Mouse (Mus musculus) bone marrow macrophage, adult 2 months (primary cell): ENCODE measurements around the gene Gm17374. TPM values are rescaled to one million over a fixed set of nuclear protein-coding genes. Genes with fewer than 3 reads are reported as not detected.
"Not testable (repeated sequence)": the region's sequence is repeated elsewhere in the genome, so short reads cannot be mapped to it uniquely, and the experiment has no call there.

Experiments
- H3K27ac ChIP-seq: 2 replicates; pipeline ENCODE4 v1.5.1; 2012; ENCODE audit warnings: low read depth, low read length; ENCODE audit not compliant: insufficient read depth
- H3K4me1 ChIP-seq: 2 replicates; pipeline ENCODE4 v1.6.1; 2012; ENCODE audit warnings: low read length; ENCODE audit not compliant: control insufficient read depth, insufficient read depth
- H3K4me3 ChIP-seq: 2 replicates; pipeline ENCODE4 v1.5.1; 2012; ENCODE audit warnings: mild to moderate bottlenecking, low read length, moderate library complexity; ENCODE audit not compliant: insufficient read depth
- CTCF ChIP-seq: IDR thresholded peaks from 2 replicates; pipeline ENCODE4 v1.5.1; 2012; ENCODE audit warnings: low read depth, mild to moderate bottlenecking, low read length, moderate library complexity
- POLR2A ChIP-seq: IDR thresholded peaks from 2 replicates; pipeline ENCODE4 v1.6.1; 2012; ENCODE audit warnings: mild to moderate bottlenecking, low read depth, low read length, borderline replicate concordance
- polyA plus RNA-seq: library from polyadenylated mRNA; stranded (reverse); fragments of >200 nt; gene quantifications from 2 replicates; pipeline ENCODE4 v1.2.4, GENCODE M21; 2012; ENCODE audit not compliant: missing spikeins, insufficient read depth, insufficient read length

The Gm17374 gene
- polyA plus RNA-seq, 1 experiment: not detected

DNA sequence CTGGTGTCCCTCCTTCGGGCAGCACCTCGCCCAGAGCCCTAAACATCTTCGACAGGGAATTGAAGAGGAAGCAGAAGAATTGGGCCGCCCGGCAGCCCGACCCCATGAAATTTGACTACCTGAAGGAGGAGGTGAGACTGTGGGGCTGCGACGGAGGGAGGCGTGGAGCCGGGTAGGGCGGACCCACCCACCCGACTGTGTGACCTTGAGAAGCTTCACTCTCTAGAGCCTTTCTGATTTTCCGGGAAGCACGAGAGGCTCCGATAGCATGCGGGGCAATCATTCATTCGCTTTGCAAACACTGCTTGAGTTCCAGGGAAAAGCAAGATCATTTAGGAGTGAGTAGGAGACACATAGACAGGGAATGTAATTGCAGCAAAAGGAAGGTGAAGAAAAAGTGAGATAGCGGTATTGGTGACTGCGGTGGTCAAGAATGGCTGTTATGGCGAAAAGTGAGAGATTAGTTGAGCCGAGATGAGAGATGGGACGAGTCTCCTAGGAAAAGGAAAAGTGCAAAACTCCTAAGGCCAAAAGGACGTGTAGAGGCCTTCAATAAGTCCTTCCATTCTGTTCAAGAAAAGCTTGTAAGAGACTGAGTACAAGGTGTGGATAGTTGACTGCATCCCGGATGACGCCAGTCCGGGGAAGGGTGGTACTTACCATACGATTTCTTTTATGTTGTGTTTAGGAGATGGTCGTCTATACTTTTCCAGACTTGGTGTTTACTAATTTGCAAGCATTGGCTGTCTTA lies 19.1 kb downstream of the Gm17374 start:
- TF ChIP-seq POLR2A: no peak
- no peak for TF ChIP-seq CTCF
- Histone ChIP-seq H3K4me3 (peak overlapping the region; percentile 96), H3K4me1 (peaks cover 11% of the 10 kb centered on the region), H3K27ac (peak overlapping the region; percentile 22; the same call in 1 of the 2 replicates)

DNA sequence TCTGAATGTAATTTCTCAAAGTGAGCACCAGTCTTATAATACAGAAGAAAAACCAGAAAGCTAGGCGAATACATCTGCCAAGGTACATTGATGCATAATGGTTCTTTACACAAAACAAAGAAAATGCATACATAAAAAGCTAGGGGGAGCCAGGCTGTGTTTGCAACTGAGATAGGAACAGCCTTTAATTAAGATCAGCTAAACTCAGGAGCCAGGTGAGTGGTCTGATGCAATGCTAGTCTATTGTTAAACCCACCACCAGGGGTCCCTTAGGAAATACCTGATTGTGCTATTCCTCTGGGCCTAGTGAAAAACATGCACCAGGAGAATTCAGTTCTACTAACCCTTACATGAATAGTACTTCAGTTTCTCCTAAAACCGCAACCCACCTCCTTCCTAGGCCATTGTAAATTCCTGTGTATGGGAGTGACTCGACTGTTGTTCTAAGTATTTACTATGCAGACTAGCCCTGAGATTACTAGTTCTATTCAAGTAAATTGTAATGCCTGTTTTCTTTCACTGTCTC lies 33.9 kb downstream of the Gm17374 start:
- not testable (repeated sequence) for H3K4me3 ChIP-seq, H3K27ac ChIP-seq, H3K4me1 ChIP-seq

DNA sequence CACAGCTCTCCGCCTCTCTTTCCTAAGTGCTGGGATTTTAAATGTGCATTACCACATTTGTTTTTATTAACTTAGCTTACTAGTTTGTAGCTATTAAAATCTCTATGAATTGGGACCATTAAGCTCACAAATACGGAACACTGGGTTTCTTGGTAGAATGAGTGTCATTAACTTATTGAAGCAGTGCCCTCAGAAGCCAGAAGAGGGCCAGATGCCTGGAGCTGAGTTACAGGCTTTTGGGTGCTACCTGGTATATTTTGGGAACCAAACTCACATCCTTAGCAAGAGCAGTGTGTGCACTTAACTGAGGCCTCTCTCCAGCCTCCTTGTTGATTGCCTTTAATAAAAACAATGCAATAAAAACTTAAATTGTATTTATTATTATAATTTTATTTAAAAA lies 48.9 kb downstream of the Gm17374 start:
- Histone ChIP-seq H3K4me3 (no peak overlapping the region), H3K27ac (no peak overlapping the region), H3K4me1 (peaks cover 2% of the 10 kb centered on the region; the same call in 1 of the 2 replicates)
- TF ChIP-seq CTCF: no peak
- no peak for TF ChIP-seq POLR2A

GRCm38 (mm10) chr2:140202573-140202972 lies 50.7 kb downstream of the Gm17374 start:
- TF ChIP-seq CTCF (no peak), POLR2A (no peak)
- Histone ChIP-seq H3K4me3 (no peak overlapping the region), H3K4me1 (no peaks in the 10 kb centered on the region), H3K27ac (no peak overlapping the region)

Other genes starting within 250 kb of the Gm17374 start
- 2.9 and 4.6 TPM in 2 replicates for gene Tasp1, start 85.2 kb upstream of the Gm17374 start, polyA plus RNA-seq
- gene Esf1, start 18.5 kb downstream of the Gm17374 start, polyA plus RNA-seq: 16.7 and 17.3 TPM in 2 replicates
- gene Ndufaf5, start 18.6 kb downstream of the Gm17374 start, polyA plus RNA-seq: 7.4 and 10.4 TPM in 2 replicates
- not detected in 2 replicates for gene Sel1l2, start 237.7 kb downstream of the Gm17374 start, polyA plus RNA-seq
- 1.9 and 3.0 TPM in 2 replicates for gene Macrod2, start 243.3 kb downstream of the Gm17374 start, polyA plus RNA-seq